Mouse (Mus musculus) cerebellum, adult 2 months (tissue): ENCODE measurements around the gene Vrtn. TPM values are rescaled to one million over a fixed set of nuclear protein-coding genes. Genes with fewer than 3 reads are reported as not detected.
A peak's percentile ranks its signal among the peaks of the same experiment; 100 is the strongest.

Experiments used
- DNase-seq, 2 experiments: peaks; one replicate each; pipeline ENCODE4 v3.0.0; 2021
- H3K27ac ChIP-seq: fragments of 200-500 bp; 2 replicates; pipeline ENCODE4 v1.5.1; 2012; ENCODE audit warnings: low read length, control low read depth, inconsistent platforms; ENCODE audit not compliant: insufficient read depth
- H3K27me3 ChIP-seq: fragments of 200-500 bp; 2 replicates; pipeline ENCODE4 v1.6.1; 2012; ENCODE audit warnings: inconsistent platforms, mild to moderate bottlenecking, low read length, moderate library complexity; ENCODE audit not compliant: control insufficient read depth, insufficient read depth
- H3K4me1 ChIP-seq: fragments of 200-500 bp; 2 replicates; pipeline ENCODE4 v1.6.1; 2011; ENCODE audit warnings: low read length; ENCODE audit not compliant: control insufficient read depth, insufficient read depth
- H3K4me3 ChIP-seq: fragments of 200-500 bp; replicated peaks from 2 replicates; pipeline ENCODE3; 2011; ENCODE audit warnings: mild to moderate bottlenecking, low read depth, low read length, control low read depth; ENCODE audit not compliant: insufficient read depth
- CTCF ChIP-seq: fragments of 200-500 bp; IDR thresholded peaks from 2 replicates; pipeline ENCODE4 v1.5.1; 2011; ENCODE audit warnings: low read depth, mild to moderate bottlenecking, control low read depth, low read length, moderate library complexity, borderline replicate concordance; ENCODE audit not compliant: insufficient read depth
- POLR2A ChIP-seq: fragments of 200-500 bp; IDR thresholded peaks from 2 replicates; pipeline ENCODE4 v1.6.1; 2011; ENCODE audit warnings: low read length, control low read depth, borderline replicate concordance; ENCODE audit not compliant: insufficient read depth
- WGBS: fragments of 180-500 bp; shearing (Covaris S2); methylation state at CpG from one replicate; pipeline ENCODE4 v1.1.7; 2018; 5-methylcytosine and 5-hydroxymethylcytosine counted together
- polyA plus RNA-seq: library from polyadenylated mRNA; depleted of rRNA; stranded (reverse); fragments of >200 nt; gene quantifications from 2 replicates; pipeline ENCODE4 v1.2.3, GENCODE M21; 2012; rRNA removed

Gene Vrtn
- polyA plus RNA-seq, 1 experiment, result not detected

DNA sequence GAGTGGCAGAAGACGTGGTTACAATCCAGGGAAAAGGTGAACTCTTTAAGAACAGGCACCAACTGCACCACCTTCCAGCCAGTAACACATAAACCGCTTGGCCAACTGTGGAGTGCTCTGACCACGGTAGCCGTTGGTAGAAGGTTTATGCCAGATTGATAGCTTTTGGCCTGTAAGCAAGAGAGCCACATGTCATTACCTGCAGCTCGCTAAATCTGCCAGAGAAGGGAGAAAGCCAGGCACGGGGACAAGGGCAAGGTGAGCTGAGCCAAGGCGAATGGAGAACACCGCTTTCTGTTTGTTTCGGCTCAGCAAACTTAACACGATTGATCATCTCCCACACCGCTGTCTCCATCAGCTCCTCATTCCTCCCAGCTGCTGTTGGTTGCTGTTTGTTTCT is 48.2 kb downstream of the Vrtn start:
- no peaks in the 10 kb centered on the region for H3K27me3 ChIP-seq
- H3K4me1 ChIP-seq, result peaks cover 33% of the 10 kb centered on the region
- WGBS, result 27% methylated on average over 11 of the region's 11 CpGs
- no peak for TF ChIP-seq CTCF
- TF ChIP-seq POLR2A, result no peak
- DNase-seq, result peak; percentile 35 to 63
- H3K4me3 ChIP-seq, result no peak overlapping the region
- no peak overlapping the region for H3K27ac ChIP-seq

DNA sequence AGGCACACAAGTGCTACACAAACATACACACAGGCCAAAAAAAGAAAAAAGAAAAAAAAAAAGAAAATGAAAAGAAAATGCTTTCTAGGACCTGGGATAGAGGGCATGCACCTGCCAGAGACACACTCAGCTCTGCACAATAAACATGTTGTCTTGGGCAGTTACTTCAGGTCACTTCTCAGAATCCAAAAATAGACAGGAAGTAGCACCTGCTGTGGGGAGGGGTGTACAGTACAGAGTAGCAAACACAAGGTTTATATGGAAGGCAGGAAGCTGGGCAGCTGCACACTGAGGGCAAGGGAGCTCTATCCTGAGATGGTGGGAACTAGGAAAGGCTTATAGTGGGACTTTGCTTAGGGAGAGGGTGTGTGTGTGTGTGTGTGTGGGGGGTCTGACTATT is 50.5 kb downstream of the Vrtn start:
- TF ChIP-seq CTCF (no peak), POLR2A (no peak)
- no peak for DNase-seq

DNA sequence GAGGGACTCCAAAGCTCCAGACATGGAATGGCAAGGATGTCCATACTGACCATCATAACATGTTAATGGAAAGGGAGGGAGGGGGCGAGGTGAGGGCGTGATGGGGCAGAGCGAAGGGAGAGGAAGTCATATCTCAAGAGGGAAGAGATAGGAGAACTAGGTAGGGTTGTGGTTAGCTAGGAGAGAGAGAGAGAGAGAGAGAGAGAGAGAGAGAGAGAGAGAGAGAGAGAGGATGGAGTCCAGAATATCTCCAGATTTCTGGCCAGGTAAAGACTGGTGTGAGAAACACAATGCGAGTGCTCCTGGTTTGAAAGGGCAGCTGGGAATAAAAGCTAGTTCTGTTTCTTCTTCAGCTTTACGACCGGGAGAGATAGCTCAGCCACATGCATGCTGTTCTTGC is 51.3 kb downstream of the Vrtn start:
- WGBS, result 84% methylated on average over 6 of the region's 6 CpGs
- no peak overlapping the region for H3K27ac ChIP-seq
- H3K27me3 ChIP-seq, result no peaks in the 10 kb centered on the region
- no peak for DNase-seq
- H3K4me1 ChIP-seq, result peaks cover 19% of the 10 kb centered on the region
- TF ChIP-seq POLR2A (no peak), CTCF (no peak)
- no peak overlapping the region for H3K4me3 ChIP-seq

More for the DNA sequence above, 50.5 kb downstream of the Vrtn start:
- Histone ChIP-seq H3K4me1 (peaks cover 19% of the 10 kb centered on the region), H3K27ac (no peak overlapping the region), H3K27me3 (no peaks in the 10 kb centered on the region), H3K4me3 (no peak overlapping the region)

DNA sequence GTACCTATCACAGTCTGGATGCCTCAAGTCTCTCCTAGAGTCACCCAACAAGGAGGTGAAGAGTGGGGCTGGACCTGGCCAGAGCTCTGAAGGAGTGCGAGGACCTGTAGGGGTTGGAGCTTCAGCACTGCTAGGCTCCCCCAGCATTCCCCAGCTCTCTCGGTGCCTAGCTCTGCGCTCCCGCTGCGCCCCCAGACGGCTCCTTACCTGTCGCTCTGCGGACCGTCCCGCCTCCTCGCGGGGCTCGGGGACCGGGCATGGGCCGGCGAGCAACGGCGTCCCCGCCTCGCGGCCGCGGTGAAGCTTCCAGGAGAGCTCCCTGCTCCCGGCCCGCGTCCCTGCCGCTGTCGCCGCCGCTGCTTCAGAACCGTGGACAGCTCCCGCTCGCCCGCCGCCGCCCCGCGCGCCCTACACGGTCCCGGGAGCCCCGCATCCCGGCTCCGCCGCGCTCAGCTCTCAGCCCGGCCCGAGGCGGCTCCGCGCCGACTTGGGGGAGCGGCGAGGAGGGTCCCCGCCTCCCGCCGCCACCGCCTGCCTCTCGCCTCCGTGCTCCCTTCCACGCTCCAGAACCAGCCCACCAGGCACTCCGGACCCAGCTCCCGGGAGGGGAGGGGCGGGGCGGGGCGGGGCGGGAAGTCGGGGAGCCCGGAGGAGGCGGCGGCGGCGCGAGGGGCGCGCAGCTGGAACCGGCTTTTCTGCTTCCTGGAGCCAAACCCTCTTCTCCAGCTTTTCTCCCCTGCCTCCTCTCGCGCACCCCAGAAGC is 57.7 kb downstream of the Vrtn start, which contains the start of gene Syndig1l:
Syndig1l (minus strand) TSS at position 513 of the 763 bp plus-strand sequence.
- Histone ChIP-seq H3K27me3 (no peaks in the 10 kb centered on the region), H3K4me1 (peaks cover 3% of the 10 kb centered on the region; the same call in 1 of the 2 replicates), H3K4me3 (peak within 1 kb of the TSS; percentile 49), H3K27ac (peak within 1 kb of the TSS; percentile 80)
- WGBS, result under 1% methylated on average over 78 of the region's 79 CpGs
- DNase-seq, result peak; percentile 51 to 65
- no peak for TF ChIP-seq CTCF
- TF ChIP-seq POLR2A, result no peak

Other genes starting within 250 kb of the Vrtn start
- 26.2 and 29.0 TPM in 2 replicates for gene Entpd5, start 232.0 kb upstream of the Vrtn start, polyA plus RNA-seq
- gene Bbof1, start 231.9 kb upstream of the Vrtn start, polyA plus RNA-seq, result 4.3 and 4.4 TPM in 2 replicates
- 17.6 and 20.2 TPM in 2 replicates for gene Rnf113a2, start 223.8 kb upstream of the Vrtn start, polyA plus RNA-seq
- gene Aldh6a1, start 190.0 kb upstream of the Vrtn start, polyA plus RNA-seq, result 39.4 and 43.7 TPM in 2 replicates
- gene Lin52, start 189.6 kb upstream of the Vrtn start, polyA plus RNA-seq, result 31.1 and 34.7 TPM in 2 replicates
- 1.6 and 2.2 TPM in 2 replicates for gene Vsx2, start 71.3 kb upstream of the Vrtn start, polyA plus RNA-seq
- 33.5 and 35.2 TPM in 2 replicates for gene Abcd4, start 23.6 kb upstream of the Vrtn start, polyA plus RNA-seq
- gene Syndig1l, start 57.8 kb downstream of the Vrtn start, polyA plus RNA-seq, result 24.9 and 28.0 TPM in 2 replicates
- 54.3 and 56.3 TPM in 2 replicates for gene Npc2, start 132.1 kb downstream of the Vrtn start, polyA plus RNA-seq
- 110 and 111 TPM in 2 replicates for gene Isca2, start 132.2 kb downstream of the Vrtn start, polyA plus RNA-seq
- gene Ltbp2, start 235.5 kb downstream of the Vrtn start, polyA plus RNA-seq, result 18.2 and 25.0 TPM in 2 replicates